Mouse (Mus musculus): ENCODE data around the gene Mapk6.

Mapk6 gene

GRCm38 (mm10) chr9:75424358-75425150, 14.7 kb upstream of the Mapk6 start:
- no peak for DNase-seq

- no peak for DNase-seq
These were observed 13.9 kb upstream of the Mapk6 start for GRCm38 (mm10) chr9:75423683-75424082.

GRCm38 (mm10) chr9:75422251-75422691, 12.5 kb upstream of the Mapk6 start:
- no peak for DNase-seq

GRCm38 (mm10) chr9:75414204-75414603, 4.4 kb upstream of the Mapk6 start:
- no peak for DNase-seq

- DNase-seq = no peak
These were observed 3.4 kb upstream of the Mapk6 start for GRCm38 (mm10) chr9:75413206-75413605.

GRCm38 (mm10) chr9:75411584-75411983, 1.8 kb upstream of the Mapk6 start:
- DNase-seq = peak; percentile 31

- no peak for DNase-seq
These were observed 1.2 kb upstream of the Mapk6 start for GRCm38 (mm10) chr9:75410868-75411487.

GRCm38 (mm10) chr9:75409031-75409851, 564 bp downstream of the Mapk6 start:
- DNase-seq = peak; percentile 88

GRCm38 (mm10) chr9:75408204-75408826, 1.5 kb downstream of the Mapk6 start:
- DNase-seq = no peak

GRCm38 (mm10) chr9:75407803-75408202, 2.0 kb downstream of the Mapk6 start:
- peak; percentile 20 for DNase-seq

GRCm38 (mm10) chr9:75406121-75406520, 3.7 kb downstream of the Mapk6 start:
- DNase-seq = no peak

GRCm38 (mm10) chr9:75403520-75403919, 6.3 kb downstream of the Mapk6 start:
- no peak for DNase-seq

GRCm38 (mm10) chr9:75401593-75402504, 8.0 kb downstream of the Mapk6 start:
- no peak for DNase-seq

- DNase-seq = no peak
These were observed 9.2 kb downstream of the Mapk6 start for GRCm38 (mm10) chr9:75400639-75401038.

- DNase-seq = no peak
These were observed 10.7 kb downstream of the Mapk6 start for GRCm38 (mm10) chr9:75399069-75399468.

- no peak for DNase-seq
These were observed 13.8 kb downstream of the Mapk6 start for GRCm38 (mm10) chr9:75395971-75396370.

GRCm38 (mm10) chr9:75393251-75393650, 16.6 kb downstream of the Mapk6 start:
- no peak for DNase-seq

GRCm38 (mm10) chr9:75385218-75385974, 24.4 kb downstream of the Mapk6 start:
- DNase-seq = no peak

- no peak for DNase-seq
These were observed 25.4 kb downstream of the Mapk6 start for GRCm38 (mm10) chr9:75384337-75384962.

GRCm38 (mm10) chr9:75383785-75384184, 26.0 kb downstream of the Mapk6 start:
- DNase-seq = no peak

GRCm38 (mm10) chr9:75382825-75383224, 27.0 kb downstream of the Mapk6 start:
- DNase-seq = no peak
